Mouse (Mus musculus): ENCODE results near the gene Zfp541.

Zfp541 gene

DNA sequence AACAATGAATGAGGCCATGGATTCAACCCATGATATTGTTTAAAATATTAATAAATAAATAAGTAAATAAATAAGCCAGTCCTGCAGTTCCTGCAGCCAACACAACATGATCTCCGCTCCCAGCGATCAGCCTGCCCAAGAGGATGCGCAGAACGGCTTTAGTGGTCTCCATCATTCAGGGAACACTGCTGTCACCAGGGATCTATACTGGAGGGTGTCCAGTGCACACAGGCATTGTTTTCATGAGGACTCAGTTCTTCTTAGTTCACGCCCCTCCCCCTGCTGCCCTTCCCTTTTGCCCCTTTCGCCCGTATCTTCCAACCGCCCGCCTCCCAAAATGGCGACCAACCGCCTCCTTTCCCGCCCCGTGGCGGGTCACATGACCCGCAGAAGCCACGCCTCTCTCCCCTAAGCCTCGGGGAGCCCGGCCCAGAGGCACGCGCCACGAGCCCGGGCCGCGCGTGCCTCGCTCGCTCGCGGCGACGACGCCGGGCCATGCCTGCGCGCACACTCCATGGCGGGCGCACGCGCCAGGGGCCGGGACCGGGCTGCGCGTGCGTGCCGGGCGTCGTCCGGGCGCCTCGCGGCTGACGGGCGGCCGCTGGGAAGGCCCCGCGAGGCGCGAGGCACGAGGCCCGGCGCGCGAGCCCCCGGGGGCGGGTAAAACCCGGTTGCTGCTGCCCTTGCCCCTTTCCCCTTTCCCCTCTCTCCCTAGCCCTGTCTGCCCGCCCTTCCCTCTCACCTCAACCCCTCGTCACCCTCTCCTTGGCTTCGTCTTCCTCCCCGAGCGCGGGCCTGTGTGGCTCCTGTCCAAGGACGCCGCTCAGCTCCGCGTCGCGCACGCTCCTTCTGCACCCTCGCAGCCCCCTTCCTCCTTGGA, at the start of gene Zfp541:
TSS of gene Zfp541 (plus strand) at position 596 of the 880 bp plus-strand sequence.
- no peak for DNase-seq (ENCODE audit: low read depth)

DNA sequence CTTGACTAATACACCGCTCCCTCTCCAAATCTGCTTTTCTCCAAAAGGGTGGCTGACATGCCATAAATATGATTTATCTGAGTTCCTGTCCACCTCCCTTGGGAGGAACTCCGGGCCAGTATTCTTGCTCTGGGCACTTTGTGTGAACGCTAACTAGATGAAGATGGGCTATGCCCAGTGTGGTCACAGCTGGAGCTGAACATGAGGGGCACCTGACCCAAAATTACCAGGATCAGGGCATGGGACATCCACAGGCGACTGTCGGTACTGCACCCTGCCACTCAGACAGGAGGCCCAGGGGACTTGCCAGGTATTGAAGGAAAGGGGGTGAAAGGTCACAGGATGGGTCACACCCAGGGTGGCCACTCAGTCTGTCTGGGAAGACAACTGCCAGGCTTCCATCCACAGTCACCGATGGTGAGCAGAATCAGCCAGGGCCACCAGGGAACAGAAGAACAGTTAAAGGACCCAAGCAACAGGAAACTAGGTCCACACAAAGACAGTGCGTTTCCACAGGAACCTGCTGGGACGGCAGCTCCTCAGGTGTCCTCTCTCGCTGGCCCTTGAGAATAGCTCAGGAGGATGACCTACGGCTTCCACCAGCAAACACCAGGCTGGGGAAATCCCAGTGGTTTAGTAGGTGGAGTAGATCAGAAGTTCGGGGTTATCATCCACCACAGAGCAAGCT, 48.9 kb upstream of the Zfp541 start:
- DNase-seq (ENCODE audit: low read depth): no peak

DNA sequence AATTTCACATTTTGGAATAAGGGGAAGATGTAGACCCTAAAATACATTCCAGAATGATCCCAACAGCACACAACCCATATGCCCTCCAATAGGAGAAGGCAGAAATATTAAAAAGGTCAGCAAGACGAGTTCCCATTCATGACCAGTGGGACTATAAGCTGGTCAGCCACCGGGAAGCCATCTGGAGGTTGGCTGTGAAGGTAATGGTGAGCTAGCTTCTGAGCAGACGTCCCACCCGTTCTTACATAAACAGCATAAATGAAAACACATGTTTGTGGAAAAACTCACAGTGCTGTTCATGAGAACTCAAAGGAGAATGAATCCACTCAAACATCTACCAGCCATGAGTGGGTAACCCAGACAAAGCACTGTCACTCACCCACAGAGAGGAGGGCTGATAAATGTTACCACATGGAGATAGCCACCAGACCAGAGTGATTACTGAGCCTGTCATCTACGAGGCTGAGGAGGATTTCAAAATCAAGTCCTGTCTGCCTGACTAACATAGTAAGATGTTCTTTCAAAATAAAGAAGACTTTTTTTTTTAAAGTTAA, 47.8 kb upstream of the Zfp541 start:
- no peak for DNase-seq (ENCODE audit: low read depth)

- DNase-seq (ENCODE audit: low read depth): no peak
Observed at GRCm38 (mm10) chr7:16014521-16015175, 47.0 kb upstream of the Zfp541 start.

- no peak for DNase-seq (ENCODE audit: low read depth)
Observed at GRCm38 (mm10) chr7:16015384-16015783, 46.2 kb upstream of the Zfp541 start.

DNA sequence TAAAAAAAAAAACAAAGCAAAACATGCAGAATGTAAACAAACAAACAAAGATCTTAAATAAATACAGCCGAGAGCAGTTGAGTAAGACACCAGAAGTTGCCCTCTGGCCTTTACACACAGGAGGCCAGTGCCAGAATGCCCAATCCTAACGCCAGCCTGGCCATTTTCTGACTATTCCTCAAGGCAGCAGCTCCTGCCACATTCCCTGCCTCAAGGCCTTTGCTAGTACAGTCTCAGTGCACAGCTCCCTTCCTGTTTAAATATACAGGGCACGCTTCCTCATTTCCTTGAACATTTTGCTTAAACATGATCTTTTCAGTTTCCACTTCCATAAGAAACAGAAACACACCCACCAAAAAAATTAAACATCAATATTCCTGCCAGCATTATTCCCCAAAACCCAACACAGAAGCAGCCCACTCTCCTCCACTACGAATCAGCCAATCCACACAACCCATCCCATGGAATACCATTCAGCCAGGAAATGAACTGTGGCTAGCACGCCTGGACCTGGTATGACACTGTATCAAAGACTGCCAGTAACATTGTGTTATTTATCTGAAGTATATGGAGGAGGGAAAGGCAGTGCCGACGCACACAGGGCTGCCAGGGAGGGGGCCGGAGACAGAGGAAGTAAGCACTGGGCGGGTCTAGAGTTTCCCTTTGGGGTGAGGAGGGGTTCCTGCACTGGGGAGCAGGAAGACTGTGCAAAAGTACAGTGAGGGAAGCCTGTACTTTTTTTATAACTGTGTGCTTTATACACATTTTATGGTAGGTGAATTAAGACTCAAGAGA, 43.4 kb upstream of the Zfp541 start:
- DNase-seq (ENCODE audit: low read depth): no peak

GRCm38 (mm10) chr7:16019256-16020094, 42.1 kb upstream of the Zfp541 start:
- no peak for DNase-seq (ENCODE audit: low read depth)

GRCm38 (mm10) chr7:16024603-16025222, 36.9 kb upstream of the Zfp541 start:
- no peak for DNase-seq (ENCODE audit: low read depth)

- DNase-seq (ENCODE audit: low read depth): no peak
Observed at GRCm38 (mm10) chr7:16028102-16028927, 33.3 kb upstream of the Zfp541 start.

DNA sequence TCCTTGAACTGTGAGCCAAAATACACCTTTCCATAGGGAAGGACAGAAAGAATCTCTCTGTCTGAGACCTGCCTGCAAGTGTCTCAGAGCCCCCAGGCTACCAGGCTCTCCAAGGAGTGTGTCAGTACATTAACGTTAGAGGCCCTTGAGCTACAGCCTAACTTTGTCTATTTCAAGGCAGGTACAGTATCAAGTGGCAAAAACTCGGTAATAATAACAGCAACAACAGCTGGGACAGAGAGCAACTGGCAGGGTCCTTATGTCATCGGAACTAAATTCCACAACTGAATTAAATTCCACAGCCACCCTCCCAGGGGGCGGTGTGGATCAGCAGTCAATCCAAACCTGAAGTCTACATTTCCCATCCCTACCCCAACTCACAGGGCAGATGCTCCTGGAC, 30.5 kb upstream of the Zfp541 start:
- DNase-seq (ENCODE audit: low read depth): no peak

- no peak for DNase-seq (ENCODE audit: low read depth)
Observed at GRCm38 (mm10) chr7:16033059-16033458, 28.6 kb upstream of the Zfp541 start.

GRCm38 (mm10) chr7:16033580-16034461, 27.8 kb upstream of the Zfp541 start:
- no peak for DNase-seq (ENCODE audit: low read depth)

- no peak for DNase-seq (ENCODE audit: low read depth)
Observed at GRCm38 (mm10) chr7:16036972-16037371, 24.6 kb upstream of the Zfp541 start.

- DNase-seq (ENCODE audit: low read depth): no peak
Observed at GRCm38 (mm10) chr7:16039363-16039762, 22.3 kb upstream of the Zfp541 start.

- no peak for DNase-seq (ENCODE audit: low read depth)
Observed at GRCm38 (mm10) chr7:16041208-16041607, 20.4 kb upstream of the Zfp541 start.

- DNase-seq (ENCODE audit: low read depth): no peak
Observed at GRCm38 (mm10) chr7:16042850-16043775, 18.5 kb upstream of the Zfp541 start.

GRCm38 (mm10) chr7:16043861-16044435, 17.7 kb upstream of the Zfp541 start:
- no peak for DNase-seq (ENCODE audit: low read depth)
